Mouse (Mus musculus): ENCODE data around the gene Snrpg. TPM values are rescaled to one million over a fixed set of nuclear protein-coding genes. Genes with fewer than 3 reads are reported as not detected.
A peak's percentile ranks its signal among the peaks of the same experiment; 100 is the strongest.

Gene Snrpg
- polyA plus RNA-seq, 1 experiment = 201 TPM

GRCm38 (mm10) chr6:86420491-86420890 is 49.4 kb downstream of the Snrpg start:
- H3K27me3 ChIP-seq (ENCODE audit: control insufficient read depth, insufficient read depth, low read length, poor library complexity, severe bottlenecking) = no peaks in the 10 kb centered on the region
- H3K4me1 ChIP-seq (ENCODE audit: control insufficient read depth, insufficient read depth, low read length) = no peaks in the 10 kb centered on the region
- H3K4me3 ChIP-seq (ENCODE audit: low read depth, low read length) = no peak overlapping the region
- no peak overlapping the region for H3K9ac ChIP-seq (ENCODE audit: low read depth, poor library complexity, severe bottlenecking)
- TF ChIP-seq CTCF (IDR thresholded peaks at IDR 0.05; ENCODE audit: low read depth, low read length) (peak; percentile 92), EP300 (IDR thresholded peaks at IDR 0.05; ENCODE audit: insufficient read depth, low read depth, low read length) (no peak), POLR2A (IDR thresholded peaks at IDR 0.05; ENCODE audit: insufficient read depth, low read length) (no peak)
- H3K9me3 ChIP-seq (replicated peaks; ENCODE audit: control insufficient read depth, insufficient read depth, low read length, poor library complexity, severe bottlenecking) = no peaks in the 10 kb centered on the region
- H3K27ac ChIP-seq (ENCODE audit: insufficient read depth, low read length) = no peak overlapping the region
- peaks cover 40% of the 10 kb centered on the region for H3K36me3 ChIP-seq (ENCODE audit: control insufficient read depth, insufficient read depth, low read length, poor library complexity, severe bottlenecking)

DNA sequence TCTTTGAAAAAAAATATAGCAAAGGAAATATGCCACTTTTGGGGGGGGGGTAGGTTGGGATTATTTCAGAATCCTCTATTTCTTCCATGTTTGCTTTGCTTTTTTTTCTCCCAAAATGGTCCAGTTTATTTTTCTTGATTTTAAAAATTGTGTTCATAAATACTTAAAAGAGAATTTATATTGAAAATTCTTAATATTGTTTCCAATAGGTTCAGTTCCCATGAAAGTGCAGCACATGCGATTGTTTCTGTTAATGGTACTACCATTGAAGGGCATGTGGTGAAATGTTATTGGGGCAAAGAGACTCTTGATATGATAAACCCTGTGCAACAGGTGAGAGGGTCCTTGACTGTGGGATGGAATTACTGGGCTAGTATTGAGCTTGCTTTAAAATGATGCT is 55.3 kb downstream of the Snrpg start, which contains the start of gene Gm44790:
Gm44790 (plus strand) TSS at position 301 of the 400 bp plus-strand sequence.
- H3K27ac ChIP-seq (ENCODE audit: insufficient read depth, low read length) = no peak within 1 kb of the TSS
- TF ChIP-seq EP300 (IDR thresholded peaks at IDR 0.05; ENCODE audit: insufficient read depth, low read depth, low read length) (no peak), CTCF (IDR thresholded peaks at IDR 0.05; ENCODE audit: low read depth, low read length) (no peak), POLR2A (IDR thresholded peaks at IDR 0.05; ENCODE audit: insufficient read depth, low read length) (no peak)

More for the DNA sequence above, 55.3 kb downstream of the Snrpg start, which contains the start of gene Gm44790:
- Histone ChIP-seq H3K9me3 (replicated peaks; ENCODE audit: control insufficient read depth, insufficient read depth, low read length, poor library complexity, severe bottlenecking) (no peaks in the 10 kb centered on the region), H3K4me1 (ENCODE audit: control insufficient read depth, insufficient read depth, low read length) (no peaks in the 10 kb centered on the region), H3K27me3 (ENCODE audit: control insufficient read depth, insufficient read depth, low read length, poor library complexity, severe bottlenecking) (no peaks in the 10 kb centered on the region), H3K9ac (ENCODE audit: low read depth, poor library complexity, severe bottlenecking) (no peak within 1 kb of the TSS), H3K36me3 (ENCODE audit: control insufficient read depth, insufficient read depth, low read length, poor library complexity, severe bottlenecking) (peaks cover 30% of the 10 kb centered on the region), H3K4me3 (ENCODE audit: low read depth, low read length) (no peak within 1 kb of the TSS)

Other genes with a start within 250 kb of the Snrpg start
- gene Tgfa, start 176.1 kb upstream of the Snrpg start, polyA plus RNA-seq (2011; ENCODE audit: insufficient read depth, insufficient read length, low read depth, missing spikeins) = 6.3 and 7.4 TPM in 2 replicates
- gene Fam136a, start 5.7 kb upstream of the Snrpg start, polyA plus RNA-seq (2011; ENCODE audit: insufficient read depth, insufficient read length, low read depth, missing spikeins) = 54.2 and 56.0 TPM in 2 replicates
- gene Pcyox1, start 25.9 kb downstream of the Snrpg start, polyA plus RNA-seq (2011; ENCODE audit: insufficient read depth, insufficient read length, low read depth, missing spikeins) = 50.1 and 51.7 TPM in 2 replicates
- 79.7 and 81.2 TPM in 2 replicates for gene Tia1, start 32.9 kb downstream of the Snrpg start, polyA plus RNA-seq (2011; ENCODE audit: insufficient read depth, insufficient read length, low read depth, missing spikeins)
- gene Gm44790, start 55.4 kb downstream of the Snrpg start, polyA plus RNA-seq (2011; ENCODE audit: insufficient read depth, insufficient read length, low read depth, missing spikeins) = not detected in 2 replicates
- 12.6 and 13.6 TPM in 2 replicates for gene C87436, start 67.1 kb downstream of the Snrpg start, polyA plus RNA-seq (2011; ENCODE audit: insufficient read depth, insufficient read length, low read depth, missing spikeins)
- gene Pcbp1, start 155.0 kb downstream of the Snrpg start, polyA plus RNA-seq (2011; ENCODE audit: insufficient read depth, insufficient read length, low read depth, missing spikeins) = 328 and 331 TPM in 2 replicates

Measured in ES-Bruce4 (cell line).